Mouse (Mus musculus) stomach, postnatal 0 days (tissue): ENCODE data around the gene Abcg4.

Experiments used
- CTCF ChIP-seq: IDR thresholded peaks from 2 replicates; pipeline ENCODE4 v1.5.1; 2016; ENCODE audit warnings: antibody characterized with exemption, low read depth, mild to moderate bottlenecking, moderate library complexity
- EP300 ChIP-seq: optimal IDR thresholded peaks from 2 replicates; pipeline ENCODE3; 2016; ENCODE audit warnings: antibody characterized with exemption

- TF ChIP-seq EP300 (no peak), CTCF (no peak)
Observed at GRCm38 (mm10) chr9:44231609-44232008, 56.8 kb downstream of the Abcg4 start.
